Mouse (Mus musculus) brain, embryonic 14.5 days (tissue): ENCODE results near the gene Rcc1l.

Source experiments
- CTCF ChIP-seq: fragments of 200-500 bp; IDR thresholded peaks from 2 replicates; pipeline ENCODE4 v1.5.1; 2012; ENCODE audit warnings: inconsistent platforms, mild to moderate bottlenecking, moderate library complexity, borderline replicate concordance; ENCODE audit not compliant: insufficient read depth, insufficient read length; ENCODE audit errors: extremely low read depth
- POLR2A ChIP-seq: fragments of 200-500 bp; IDR thresholded peaks from 2 replicates; pipeline ENCODE4 v1.6.1; 2012; ENCODE audit warnings: mild to moderate bottlenecking, inconsistent platforms, borderline replicate concordance; ENCODE audit not compliant: poor library complexity, insufficient read depth, insufficient read length, severe bottlenecking; ENCODE audit errors: extremely low read depth

- no peak for TF ChIP-seq POLR2A
- TF ChIP-seq CTCF: no peak
Observed at GRCm38 (mm10) chr5:134131586-134131985, 45.0 kb downstream of the Rcc1l start.
